Mouse (Mus musculus) intestine, embryonic 16.5 days (tissue): ENCODE measurements around the gene Hspd1. TPM values are rescaled to one million over a fixed set of nuclear protein-coding genes. Genes with fewer than 3 reads are reported as not detected.
A peak's percentile ranks its signal among the peaks of the same experiment; 100 is the strongest.

Experiments
- ATAC-seq: fragments of 200-750 bp; cut with Nextera tagmentation; 2 replicates; pipeline ENCODE4 v1.8.0; 2017; ENCODE audit warnings: moderate TSS enrichment, moderate library complexity
- H3K27ac ChIP-seq: fragments of 300-500 bp; sonication (generic); 2 replicates; pipeline ENCODE4 v1.5.1; 2014; ENCODE audit warnings: mild to moderate bottlenecking, low read length
- H3K27me3 ChIP-seq: fragments of 300-500 bp; sonication (generic); replicated peaks from 2 replicates; pipeline ENCODE4 v1.6.1; 2014; ENCODE audit warnings: low read length, control low read depth, mixed read lengths; ENCODE audit not compliant: control insufficient read depth, insufficient read depth
- H3K36me3 ChIP-seq: fragments of 300-500 bp; sonication (generic); 2 replicates; pipeline ENCODE4 v1.6.1; 2014; ENCODE audit warnings: low read length, control low read depth; ENCODE audit not compliant: control insufficient read depth, insufficient read depth
- H3K4me1 ChIP-seq: fragments of 300-500 bp; sonication (generic); 2 replicates; pipeline ENCODE4 v1.6.1; 2014; ENCODE audit warnings: low read length, control low read depth, mixed read lengths; ENCODE audit not compliant: control insufficient read depth, insufficient read depth
- H3K4me2 ChIP-seq: fragments of 300-500 bp; sonication (generic); 2 replicates; pipeline ENCODE4 v1.6.1; 2014; ENCODE audit warnings: low read depth, low read length, control low read depth
- H3K4me3 ChIP-seq: fragments of 300-500 bp; sonication (generic); 2 replicates; pipeline ENCODE4 v1.5.1; 2014; ENCODE audit warnings: mild to moderate bottlenecking, low read length
- H3K9ac ChIP-seq: fragments of 300-500 bp; sonication (generic); 2 replicates; pipeline ENCODE4 v1.6.1; 2014; ENCODE audit warnings: low read depth, low read length
- H3K9me3 ChIP-seq: fragments of 300-500 bp; sonication (generic); 2 replicates; pipeline ENCODE4 v1.6.1; 2016; ENCODE audit warnings: low read length, control low read depth; ENCODE audit not compliant: control insufficient read depth
- WGBS: fragments of 180-500 bp; shearing (Covaris S2); extraction: QIAGEN DNeasy Blood & Tissue Kit; methylation state at CpG from one replicate; pipeline ENCODE4 v1.1.7; 2014; 5-methylcytosine and 5-hydroxymethylcytosine counted together
- polyA plus RNA-seq: library from polyadenylated mRNA; unstranded; fragments of >200 nt; fragmentation: Nextera tagmentation; extraction: Ambion mirVana; gene quantifications from 2 replicates; pipeline ENCODE4 v1.2.1, GENCODE M21; 2015

Hspd1 gene
- polyA plus RNA-seq, 1 experiment from 2014 or later, result 748 TPM

DNA sequence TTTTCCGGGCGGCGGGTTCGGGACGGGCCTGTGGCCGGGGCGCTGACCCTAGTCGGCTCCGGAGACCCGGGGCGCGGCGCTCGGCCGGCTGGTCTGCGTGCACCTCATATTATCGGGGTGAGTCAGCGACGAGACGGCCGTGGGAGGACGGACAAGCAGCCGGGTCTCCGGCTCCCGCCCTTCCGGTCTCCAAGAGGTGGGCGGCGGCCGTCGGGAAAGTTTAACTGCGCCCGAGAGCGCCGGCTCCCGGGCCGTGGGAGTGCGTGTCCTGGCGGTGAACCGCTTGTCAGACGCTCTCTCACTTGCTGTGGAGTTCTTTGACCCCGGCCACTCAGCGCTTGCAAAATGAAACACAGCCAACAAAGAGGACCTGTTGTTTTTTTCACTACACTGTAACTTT is 35.0 kb downstream of the Hspd1 start:
- Histone ChIP-seq H3K4me2 (peak overlapping the region; percentile 60), H3K27ac (peak overlapping the region; percentile 84), H3K27me3 (no peaks in the 10 kb centered on the region), H3K9me3 (no peaks in the 10 kb centered on the region), H3K4me3 (peak overlapping the region; percentile 78), H3K4me1 (peaks cover 10% of the 10 kb centered on the region; the same call in 1 of the 2 replicates), H3K9ac (peak overlapping the region; percentile 74), H3K36me3 (no peaks in the 10 kb centered on the region)
- ATAC-seq, result peak; percentile 83
- WGBS, result under 1% methylated on average over 42 of the region's 42 CpGs

DNA sequence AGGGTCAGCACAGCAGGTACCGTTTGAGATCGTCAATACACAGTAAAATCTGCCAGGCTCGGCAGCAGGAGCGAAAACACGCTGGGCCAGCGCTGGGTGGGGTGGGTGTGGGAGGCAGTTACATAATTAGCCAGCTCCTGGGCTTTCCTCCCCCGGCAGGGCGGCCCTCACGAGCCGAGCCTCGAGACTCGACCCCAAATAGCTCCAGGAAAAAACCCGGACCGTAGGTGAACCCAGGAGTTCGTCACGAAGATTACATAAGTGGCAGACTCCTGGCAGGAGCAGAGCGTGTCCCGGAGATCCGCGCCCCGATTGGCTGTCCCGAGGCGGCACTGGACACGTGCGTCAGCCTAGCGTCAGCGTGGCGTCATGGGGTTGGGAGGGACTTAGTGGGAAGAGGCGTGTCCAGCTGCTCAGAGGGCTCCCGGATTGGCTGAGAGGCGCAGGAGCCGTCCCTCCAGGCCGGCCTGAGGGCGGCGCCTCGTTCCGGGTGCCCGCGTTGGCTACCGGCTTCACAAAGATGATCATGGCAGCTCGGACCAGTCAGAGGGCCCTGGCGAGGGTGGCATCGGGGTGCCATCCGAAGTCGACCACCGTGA is 35.6 kb downstream of the Hspd1 start, which contains the start of gene Coq10b:
Gene Coq10b (plus strand): TSS at position 416 of the 599 bp plus-strand sequence.
- under 1% methylated on average over 46 of the region's 46 CpGs for WGBS

DNA sequence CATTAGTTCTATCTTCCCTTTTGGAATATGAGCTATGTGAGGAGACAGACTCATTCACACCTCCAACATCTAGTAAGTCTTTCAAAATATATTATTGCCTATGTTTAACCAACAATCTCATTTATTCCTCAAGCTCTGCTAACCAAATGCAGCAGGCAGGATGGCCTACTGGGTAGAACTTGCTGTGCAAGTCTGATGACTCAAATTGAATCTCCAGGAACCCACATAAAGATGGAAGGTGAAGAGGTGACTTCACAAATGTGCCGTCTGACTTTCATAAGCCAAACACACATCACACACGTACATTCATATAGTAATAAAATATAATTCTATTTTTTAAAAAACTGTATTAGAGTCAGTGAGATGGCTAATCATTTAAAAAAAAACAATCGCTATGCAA is 36.4 kb downstream of the Hspd1 start:
- WGBS, result 65% methylated on average over 3 of the region's 3 CpGs
- Histone ChIP-seq H3K36me3 (no peaks in the 10 kb centered on the region), H3K4me1 (peaks cover 10% of the 10 kb centered on the region; the same call in 1 of the 2 replicates), H3K9me3 (no peaks in the 10 kb centered on the region), H3K4me3 (no peak overlapping the region), H3K27me3 (no peaks in the 10 kb centered on the region), H3K9ac (no peak overlapping the region), H3K27ac (no peak overlapping the region), H3K4me2 (peak overlapping the region; percentile 83; the same call in 1 of the 2 replicates)
- ATAC-seq, result no peak

More for the DNA sequence above, 35.6 kb downstream of the Hspd1 start, which contains the start of gene Coq10b:
- Histone ChIP-seq H3K4me3 (peak within 1 kb of the TSS; percentile 78), H3K4me2 (peak within 1 kb of the TSS; percentile 83), H3K9ac (peak within 1 kb of the TSS; percentile 74), H3K27me3 (no peaks in the 10 kb centered on the region), H3K9me3 (no peaks in the 10 kb centered on the region), H3K27ac (peak within 1 kb of the TSS; percentile 84), H3K4me1 (peaks cover 10% of the 10 kb centered on the region; the same call in 1 of the 2 replicates), H3K36me3 (no peaks in the 10 kb centered on the region)
- ATAC-seq, result peak; percentile 100

DNA sequence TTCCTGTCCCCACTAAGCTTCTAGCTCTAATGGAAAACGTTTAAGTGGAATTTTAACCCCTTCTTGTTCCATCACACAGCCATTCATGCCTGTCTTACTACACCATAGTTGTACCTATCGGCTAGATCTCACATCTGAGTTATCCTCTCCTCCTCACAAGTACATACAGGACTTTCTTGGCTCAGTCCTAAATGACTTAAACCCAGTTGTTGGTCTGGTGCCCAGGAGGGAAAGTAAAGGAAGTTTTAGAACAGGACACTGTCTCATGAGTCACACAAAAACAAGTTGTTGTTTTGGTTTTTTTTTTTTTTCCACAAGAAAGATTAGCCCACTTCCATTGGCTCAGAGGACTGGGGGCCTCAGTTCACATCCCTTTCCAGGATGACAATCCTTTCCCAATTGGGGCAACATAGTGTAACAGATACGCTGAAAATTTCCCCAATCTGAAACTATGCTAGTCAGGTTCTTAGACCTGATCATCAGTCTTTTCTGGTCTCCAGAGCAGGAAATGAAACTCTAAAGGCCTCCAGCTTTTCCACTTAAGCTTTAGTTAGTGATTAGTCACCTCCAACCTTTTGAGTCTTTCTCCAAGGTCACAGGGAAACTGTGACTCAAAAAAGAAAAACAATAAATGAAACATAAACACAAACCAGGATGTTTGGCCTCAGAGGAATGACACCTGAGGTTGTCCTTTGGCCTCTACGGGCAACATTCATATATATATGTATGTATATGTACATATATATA is 39.0 kb downstream of the Hspd1 start:
- Histone ChIP-seq H3K27ac (no peak overlapping the region), H3K4me3 (no peak overlapping the region), H3K4me2 (no peak overlapping the region), H3K36me3 (no peaks in the 10 kb centered on the region), H3K9ac (no peak overlapping the region), H3K9me3 (no peaks in the 10 kb centered on the region), H3K4me1 (peaks cover 10% of the 10 kb centered on the region; the same call in 1 of the 2 replicates), H3K27me3 (no peaks in the 10 kb centered on the region)
- WGBS, result 68% methylated on average over 4 of the region's 4 CpGs
- ATAC-seq, result no peak

DNA sequence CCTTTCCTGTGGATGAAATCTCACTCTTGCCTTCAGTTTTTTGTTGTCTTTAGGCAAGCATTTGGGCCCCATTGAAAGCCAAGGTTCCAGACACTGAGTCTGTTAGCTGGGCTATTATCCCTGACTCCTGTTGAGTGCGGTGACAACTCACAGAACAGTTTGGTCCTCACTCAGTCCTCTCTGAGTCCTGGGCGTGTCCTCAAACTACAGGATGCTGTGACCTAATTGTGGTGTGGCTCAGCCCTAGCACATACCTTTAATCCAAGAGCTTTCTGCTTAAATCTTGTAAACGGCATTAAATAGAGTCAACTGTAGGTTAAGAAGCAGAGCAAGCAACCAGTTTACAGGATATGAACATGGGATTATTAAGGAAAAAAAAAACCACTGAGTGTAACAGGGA is 44.9 kb downstream of the Hspd1 start:
- Histone ChIP-seq H3K4me1 (no peaks in the 10 kb centered on the region), H3K27ac (no peak overlapping the region), H3K4me3 (no peak overlapping the region), H3K4me2 (no peak overlapping the region), H3K9ac (no peak overlapping the region), H3K36me3 (no peaks in the 10 kb centered on the region), H3K9me3 (0 out of 2 replicates have a peak, but pooled peaks cover 2% of the 10 kb centered on the region), H3K27me3 (no peaks in the 10 kb centered on the region)
- no peak for ATAC-seq
- 76% methylated on average over 3 of the region's 3 CpGs for WGBS

DNA sequence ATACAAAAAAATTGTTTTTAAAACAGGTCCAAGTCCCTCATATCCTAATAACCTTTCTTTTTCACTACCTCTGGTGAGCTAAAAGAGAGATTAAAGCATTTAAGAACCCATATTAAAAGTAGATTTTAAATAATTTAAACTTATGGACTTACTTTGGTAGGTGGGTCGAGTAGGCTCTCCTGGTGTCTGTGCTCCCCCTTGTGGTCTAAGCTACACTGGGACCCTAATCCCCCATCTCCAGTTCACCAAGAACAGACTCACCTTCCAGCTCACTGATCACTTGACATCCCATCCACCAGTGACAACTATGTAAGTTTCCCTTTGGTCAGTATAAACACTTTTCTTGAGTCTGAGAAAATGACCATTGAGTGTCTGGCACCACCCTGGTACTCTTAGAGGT is 45.8 kb downstream of the Hspd1 start:
- Histone ChIP-seq H3K4me1 (no peaks in the 10 kb centered on the region), H3K4me3 (no peak overlapping the region), H3K4me2 (no peak overlapping the region), H3K9ac (no peak overlapping the region), H3K9me3 (0 out of 2 replicates have a peak, but pooled peaks cover 2% of the 10 kb centered on the region), H3K27ac (no peak overlapping the region), H3K36me3 (no peaks in the 10 kb centered on the region), H3K27me3 (no peaks in the 10 kb centered on the region)
- 58% methylated on average over 1 of the region's 1 CpGs for WGBS
- ATAC-seq, result no peak

DNA sequence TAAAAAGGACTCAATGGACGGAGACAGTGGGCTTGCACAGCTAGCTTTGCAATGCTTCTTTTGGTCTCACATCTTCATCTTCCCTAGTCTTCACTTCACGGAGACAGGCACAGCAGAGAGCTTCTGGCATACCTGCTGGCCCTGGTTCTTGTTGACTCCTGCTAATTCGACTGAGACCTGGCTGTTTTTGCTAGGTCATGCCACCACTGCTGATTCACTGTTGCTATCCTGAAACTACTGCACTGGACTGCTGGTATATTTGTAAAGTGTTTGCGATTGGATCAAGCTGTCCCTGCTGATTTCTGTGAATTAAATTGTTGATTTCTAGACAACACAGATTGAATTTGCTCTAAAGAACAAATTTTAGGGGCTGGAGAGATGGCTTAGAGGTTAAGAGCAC is 46.4 kb downstream of the Hspd1 start:
- H3K4me2 ChIP-seq, result no peak overlapping the region
- H3K36me3 ChIP-seq, result no peaks in the 10 kb centered on the region
- no peak overlapping the region for H3K27ac ChIP-seq
- no peaks in the 10 kb centered on the region for H3K27me3 ChIP-seq
- ATAC-seq, result no peak
- WGBS, result 88% methylated on average over 4 of the region's 4 CpGs
- H3K9me3 ChIP-seq, result 0 out of 2 replicates have a peak, but pooled peaks cover 2% of the 10 kb centered on the region
- no peaks in the 10 kb centered on the region for H3K4me1 ChIP-seq
- H3K9ac ChIP-seq, result no peak overlapping the region
- H3K4me3 ChIP-seq, result no peak overlapping the region

DNA sequence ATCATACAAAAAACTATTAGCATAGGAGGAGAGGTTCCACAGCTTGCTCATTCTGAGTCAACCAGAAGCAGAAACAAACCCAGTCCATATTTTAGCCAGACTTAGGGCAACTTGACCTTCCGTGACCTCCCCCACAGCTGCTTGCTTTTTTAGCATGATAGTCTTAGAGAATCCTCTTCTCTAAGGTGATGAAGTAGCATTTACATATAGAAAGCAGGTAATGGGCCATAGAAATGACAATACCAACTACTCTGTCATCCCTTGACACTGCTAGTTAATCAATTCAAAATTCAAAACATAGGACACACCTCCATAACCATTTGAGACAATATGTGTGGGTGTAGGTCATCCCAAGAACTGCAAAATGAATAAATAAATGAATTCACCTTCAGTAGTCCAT is 48.1 kb downstream of the Hspd1 start:
- H3K27me3 ChIP-seq, result no peaks in the 10 kb centered on the region
- H3K27ac ChIP-seq, result no peak overlapping the region
- no peak overlapping the region for H3K4me3 ChIP-seq
- ATAC-seq, result no peak
- no peak overlapping the region for H3K9ac ChIP-seq
- H3K36me3 ChIP-seq, result no peaks in the 10 kb centered on the region
- 89% methylated on average over 1 of the region's 1 CpGs for WGBS
- H3K9me3 ChIP-seq, result 0 out of 2 replicates have a peak, but pooled peaks cover 2% of the 10 kb centered on the region
- no peak overlapping the region for H3K4me2 ChIP-seq
- no peaks in the 10 kb centered on the region for H3K4me1 ChIP-seq

DNA sequence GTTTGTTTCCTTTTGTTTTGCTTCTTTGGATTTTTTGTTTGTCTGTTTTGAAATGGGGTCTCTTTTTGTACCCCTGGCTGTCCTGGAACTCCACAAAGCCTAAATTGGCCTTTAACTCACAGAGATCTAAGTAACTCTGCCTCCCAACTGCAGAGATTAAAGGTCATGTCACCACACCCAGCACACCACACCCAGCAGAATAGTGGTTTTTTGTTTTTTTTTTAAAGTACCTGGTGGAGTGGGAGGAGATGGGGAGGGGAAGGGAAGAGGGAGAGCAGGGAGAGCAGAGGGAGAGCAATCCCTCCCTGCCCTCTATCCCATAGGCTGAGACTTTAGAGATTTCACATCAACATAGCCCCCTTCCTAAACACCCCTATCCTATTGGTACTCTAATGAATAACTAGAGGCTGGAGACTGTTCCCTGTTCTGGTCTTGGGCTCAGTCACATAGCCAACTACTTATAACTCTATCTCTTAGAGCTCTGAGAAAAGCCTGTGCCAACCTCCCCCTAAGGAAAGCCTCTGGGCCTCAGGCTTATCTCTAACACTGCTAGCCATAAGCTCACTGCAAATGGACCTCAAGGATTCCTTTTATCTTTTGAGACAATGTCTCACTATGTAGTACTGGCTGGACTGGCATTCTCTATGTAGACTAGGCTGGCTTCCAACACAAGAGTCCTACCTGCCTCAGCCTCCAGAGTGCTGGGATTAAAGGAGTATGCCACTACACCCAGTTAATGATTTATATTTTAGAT is 56.8 kb downstream of the Hspd1 start:
- H3K36me3 ChIP-seq, result no peaks in the 10 kb centered on the region
- no peak overlapping the region for H3K4me3 ChIP-seq
- H3K4me1 ChIP-seq, result no peaks in the 10 kb centered on the region
- H3K9ac ChIP-seq, result no peak overlapping the region
- H3K9me3 ChIP-seq, result no peaks in the 10 kb centered on the region
- no peak for ATAC-seq
- H3K27me3 ChIP-seq, result no peaks in the 10 kb centered on the region
- no peak overlapping the region for H3K4me2 ChIP-seq
- H3K27ac ChIP-seq, result no peak overlapping the region
